Mouse (Mus musculus) thymus, adult 2 months (tissue): ENCODE results near the gene Acvr1b.

Experiments
- CTCF ChIP-seq: fragments of 200-500 bp; IDR thresholded peaks from 2 replicates; pipeline ENCODE4 v1.5.1; 2012; ENCODE audit warnings: mild to moderate bottlenecking, control low read depth, low read length, moderate library complexity, borderline replicate concordance; ENCODE audit not compliant: control insufficient read depth, poor library complexity, insufficient read depth; ENCODE audit errors: extremely low read depth
- POLR2A ChIP-seq: fragments of 200-500 bp; IDR thresholded peaks from 2 replicates; pipeline ENCODE4 v1.6.1; 2012; ENCODE audit warnings: mild to moderate bottlenecking, low read length, control low read depth, moderate library complexity; ENCODE audit not compliant: control insufficient read depth, poor library complexity, insufficient read depth; ENCODE audit errors: extremely low read depth

GRCm38 (mm10) chr15:101181500-101181899 lies 7.6 kb downstream of the Acvr1b start:
- TF ChIP-seq CTCF (no peak), POLR2A (no peak)
